Mouse (Mus musculus): ENCODE results near the gene Fpr3. TPM values are rescaled to one million over a fixed set of nuclear protein-coding genes. Genes with fewer than 3 reads are reported as not detected.

Fpr3 gene
- polyA plus RNA-seq, 1 experiment from 2014 or later: not detected

DNA sequence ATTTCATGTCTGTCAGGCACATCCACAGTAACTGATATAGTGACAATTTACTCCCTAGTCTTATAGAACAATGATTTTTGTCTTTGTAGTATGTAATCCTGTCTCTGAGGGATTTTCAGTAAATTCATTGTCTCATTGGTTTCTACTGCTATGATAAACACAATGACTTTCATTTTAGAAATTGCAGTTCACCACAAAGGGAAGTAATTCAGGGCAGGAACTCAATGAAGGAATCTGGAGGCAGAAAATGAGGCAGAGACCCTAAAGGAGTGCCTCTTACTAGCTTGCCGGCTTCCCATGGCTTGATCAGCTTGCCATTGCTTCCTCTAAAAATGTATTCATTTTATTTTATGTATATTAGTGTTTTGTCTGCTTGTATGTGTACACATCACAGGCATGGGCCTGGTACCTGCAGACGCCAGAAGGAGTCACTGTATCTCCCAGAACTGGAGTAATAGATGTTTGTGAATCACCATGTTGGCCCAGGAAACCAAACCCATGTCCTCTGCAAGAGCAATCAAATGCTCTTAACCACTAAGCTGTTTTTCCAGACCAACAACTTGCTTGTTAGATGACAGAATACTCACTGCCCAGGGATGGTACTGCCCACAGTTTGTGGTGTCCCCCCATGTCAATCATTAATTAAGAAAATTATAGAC lies 16.6 kb upstream of the Fpr3 start:
- Histone ChIP-seq H3K4me2 (ENCODE audit: low read depth, low read length) (no peak overlapping the region), H3K4me1 (ENCODE audit: control insufficient read depth, insufficient read depth, low read length) (no peaks in the 10 kb centered on the region), H3K9me3 (ENCODE audit: control insufficient read depth, low read length) (no peaks in the 10 kb centered on the region), H3K4me3 (ENCODE audit: low read depth, low read length) (no peak overlapping the region), H3K9ac (replicated peaks; ENCODE audit: low read depth, low read length) (no peak overlapping the region), H3K27me3 (ENCODE audit: control insufficient read depth, insufficient read depth, low read length) (no peaks in the 10 kb centered on the region), H3K36me3 (ENCODE audit: control insufficient read depth, insufficient read depth, low read length) (no peaks in the 10 kb centered on the region), H3K27ac (ENCODE audit: low read depth, low read length) (no peak overlapping the region)
- no peak for ATAC-seq (ENCODE audit: low read depth)
- 87% methylated on average over 2 of the region's 2 CpGs for WGBS

DNA sequence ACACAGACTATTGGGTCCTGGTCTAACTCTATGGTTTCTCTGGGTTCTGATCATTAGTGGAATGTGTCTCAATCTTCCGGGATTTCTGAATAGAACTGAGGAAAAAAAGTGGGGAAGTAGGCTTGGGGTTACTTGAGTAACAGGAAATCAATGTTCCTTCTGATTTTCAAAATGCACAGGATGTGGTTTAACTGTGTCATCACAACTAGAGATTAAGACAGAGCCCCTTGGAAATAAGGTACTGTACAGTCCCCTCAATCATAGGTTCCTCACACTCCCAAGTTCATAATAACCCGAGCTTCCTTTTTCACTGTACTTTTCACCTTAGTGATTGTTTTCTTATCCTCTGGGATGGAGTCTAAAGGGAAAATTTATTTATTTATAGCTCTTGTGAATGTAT lies 16.0 kb upstream of the Fpr3 start:
- no peaks in the 10 kb centered on the region for H3K36me3 ChIP-seq (ENCODE audit: control insufficient read depth, insufficient read depth, low read length)
- no peaks in the 10 kb centered on the region for H3K4me1 ChIP-seq (ENCODE audit: control insufficient read depth, insufficient read depth, low read length)
- no peaks in the 10 kb centered on the region for H3K9me3 ChIP-seq (ENCODE audit: control insufficient read depth, low read length)
- H3K27me3 ChIP-seq (ENCODE audit: control insufficient read depth, insufficient read depth, low read length): no peaks in the 10 kb centered on the region
- no peak overlapping the region for H3K27ac ChIP-seq (ENCODE audit: low read depth, low read length)
- no peak overlapping the region for H3K9ac ChIP-seq (replicated peaks; ENCODE audit: low read depth, low read length)
- no peak overlapping the region for H3K4me2 ChIP-seq (ENCODE audit: low read depth, low read length)
- ATAC-seq (ENCODE audit: low read depth): no peak
- WGBS: 90% methylated on average over 2 of the region's 2 CpGs
- no peak overlapping the region for H3K4me3 ChIP-seq (ENCODE audit: low read depth, low read length)

DNA sequence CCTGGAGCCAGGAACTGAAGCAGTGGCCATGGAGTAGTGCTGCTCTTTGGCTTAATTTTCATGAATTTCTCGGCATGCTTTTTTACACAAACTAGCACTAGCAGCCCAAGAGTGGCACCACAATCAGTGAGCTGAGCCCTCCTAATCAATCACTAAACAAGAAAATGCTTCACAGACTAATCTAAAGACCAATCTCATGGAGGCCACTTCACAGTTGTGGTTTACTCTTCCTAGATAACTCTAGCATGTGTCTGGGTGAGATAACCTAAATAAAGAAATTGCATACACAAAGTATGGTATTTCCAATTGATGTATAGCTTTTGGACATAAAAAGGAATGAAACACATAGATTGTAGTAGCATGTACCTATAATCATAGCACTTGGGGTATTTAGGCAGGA lies 8.3 kb upstream of the Fpr3 start:
- Histone ChIP-seq H3K4me3 (ENCODE audit: low read depth, low read length) (no peak overlapping the region), H3K9ac (replicated peaks; ENCODE audit: low read depth, low read length) (no peak overlapping the region), H3K4me1 (ENCODE audit: control insufficient read depth, insufficient read depth, low read length) (no peaks in the 10 kb centered on the region), H3K36me3 (ENCODE audit: control insufficient read depth, insufficient read depth, low read length) (no peaks in the 10 kb centered on the region), H3K27me3 (ENCODE audit: control insufficient read depth, insufficient read depth, low read length) (no peaks in the 10 kb centered on the region), H3K9me3 (ENCODE audit: control insufficient read depth, low read length) (no peaks in the 10 kb centered on the region), H3K27ac (ENCODE audit: low read depth, low read length) (no peak overlapping the region), H3K4me2 (ENCODE audit: low read depth, low read length) (no peak overlapping the region)
- WGBS: 96% methylated on average over 1 of the region's 1 CpGs
- ATAC-seq (ENCODE audit: low read depth): no peak

DNA sequence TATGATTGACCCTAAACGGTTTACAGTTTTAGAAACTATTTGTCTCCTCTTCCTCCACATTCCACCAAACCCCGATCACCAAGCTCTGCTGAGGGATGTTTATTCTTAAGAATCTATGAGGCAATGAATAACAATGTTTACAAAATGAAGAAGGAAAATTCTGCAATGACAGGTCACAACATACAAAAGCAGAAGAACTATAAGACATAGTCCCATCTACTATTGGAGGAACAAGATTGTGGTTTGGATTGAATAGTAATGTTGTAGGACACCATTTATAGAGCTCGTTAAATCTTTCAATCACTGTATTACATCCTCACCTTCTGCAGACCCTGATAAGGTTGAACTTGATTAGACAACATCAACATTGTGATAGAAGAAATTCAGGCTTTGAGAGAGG lies 5.0 kb upstream of the Fpr3 start:
- Histone ChIP-seq H3K27me3 (ENCODE audit: control insufficient read depth, insufficient read depth, low read length) (no peaks in the 10 kb centered on the region), H3K9me3 (ENCODE audit: control insufficient read depth, low read length) (no peaks in the 10 kb centered on the region), H3K9ac (replicated peaks; ENCODE audit: low read depth, low read length) (no peak overlapping the region), H3K4me3 (ENCODE audit: low read depth, low read length) (no peak overlapping the region), H3K36me3 (ENCODE audit: control insufficient read depth, insufficient read depth, low read length) (no peaks in the 10 kb centered on the region), H3K27ac (ENCODE audit: low read depth, low read length) (no peak overlapping the region), H3K4me2 (ENCODE audit: low read depth, low read length) (no peak overlapping the region), H3K4me1 (ENCODE audit: control insufficient read depth, insufficient read depth, low read length) (no peaks in the 10 kb centered on the region)
- ATAC-seq (ENCODE audit: low read depth): no peak
- WGBS: 89% methylated on average over 3 of the region's 3 CpGs

DNA sequence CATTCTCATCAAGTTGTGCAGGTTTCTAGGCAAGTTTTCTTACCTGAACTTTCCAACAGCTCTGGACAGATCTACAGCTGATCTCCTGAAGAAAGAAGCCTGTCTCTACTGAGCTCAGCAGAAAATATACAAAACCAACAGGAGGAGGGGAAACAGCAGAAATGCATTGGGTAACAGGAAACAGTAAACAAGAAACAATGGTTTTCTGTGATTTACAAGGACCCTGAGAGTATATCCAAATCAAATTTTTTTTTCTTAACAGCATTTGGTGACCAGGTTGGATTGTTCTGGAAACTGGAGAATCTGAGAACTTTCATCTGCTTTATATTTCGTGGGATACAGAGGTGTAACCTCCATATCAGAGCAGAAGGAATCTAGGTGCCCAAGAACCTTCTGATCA lies 3.8 kb upstream of the Fpr3 start, which contains the start of gene Fpr1:
TSS of gene Fpr1 (minus strand) at position 101 of the 400 bp plus-strand sequence.
- ATAC-seq (ENCODE audit: low read depth): no peak
- Histone ChIP-seq H3K9me3 (ENCODE audit: control insufficient read depth, low read length) (no peaks in the 10 kb centered on the region), H3K27me3 (ENCODE audit: control insufficient read depth, insufficient read depth, low read length) (no peaks in the 10 kb centered on the region), H3K4me1 (ENCODE audit: control insufficient read depth, insufficient read depth, low read length) (no peaks in the 10 kb centered on the region), H3K9ac (replicated peaks; ENCODE audit: low read depth, low read length) (no peak within 1 kb of the TSS), H3K27ac (ENCODE audit: low read depth, low read length) (no peak within 1 kb of the TSS), H3K4me2 (ENCODE audit: low read depth, low read length) (no peak within 1 kb of the TSS), H3K36me3 (ENCODE audit: control insufficient read depth, insufficient read depth, low read length) (no peaks in the 10 kb centered on the region), H3K4me3 (ENCODE audit: low read depth, low read length) (no peak within 1 kb of the TSS)
- 79% methylated on average over 1 of the region's 1 CpGs for WGBS

DNA sequence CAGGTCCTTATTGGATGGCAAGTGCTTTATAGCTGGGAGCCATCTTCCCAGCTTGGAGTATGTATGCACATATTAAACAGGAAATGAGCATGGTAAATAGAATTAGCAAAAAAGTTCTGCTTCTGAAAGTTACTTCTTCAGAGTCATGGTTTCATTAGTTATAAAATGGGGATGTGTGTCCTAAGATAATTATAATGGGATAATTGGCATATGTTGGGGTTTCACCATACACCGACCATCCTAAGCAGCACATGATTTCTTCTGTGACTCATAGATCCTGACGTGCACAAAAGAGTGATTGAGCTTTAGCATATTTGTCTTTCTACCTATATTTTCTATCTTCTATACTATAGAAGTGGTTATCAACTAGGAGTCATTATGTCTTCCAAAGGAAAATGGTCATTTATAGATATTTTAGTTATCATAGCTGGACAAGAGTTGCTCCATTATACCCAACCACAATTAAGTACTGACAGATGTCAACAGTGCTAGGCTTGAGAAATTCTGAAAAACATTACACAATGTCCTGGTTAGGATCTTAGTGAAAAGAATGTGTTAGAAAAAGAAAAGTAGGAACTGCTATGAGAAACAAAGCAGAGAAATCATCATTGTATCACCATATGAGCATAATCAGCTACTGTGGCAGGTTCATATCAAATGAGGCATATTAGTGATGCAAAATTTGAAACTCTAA lies 2.2 kb downstream of the Fpr3 start:
- Histone ChIP-seq H3K36me3 (ENCODE audit: control insufficient read depth, insufficient read depth, low read length) (no peaks in the 10 kb centered on the region), H3K4me2 (ENCODE audit: low read depth, low read length) (no peak overlapping the region), H3K27me3 (ENCODE audit: control insufficient read depth, insufficient read depth, low read length) (no peaks in the 10 kb centered on the region), H3K9ac (replicated peaks; ENCODE audit: low read depth, low read length) (no peak overlapping the region), H3K9me3 (ENCODE audit: control insufficient read depth, low read length) (no peaks in the 10 kb centered on the region), H3K27ac (ENCODE audit: low read depth, low read length) (no peak overlapping the region), H3K4me1 (ENCODE audit: control insufficient read depth, insufficient read depth, low read length) (no peaks in the 10 kb centered on the region), H3K4me3 (ENCODE audit: low read depth, low read length) (no peak overlapping the region)
- 93% methylated on average over 2 of the region's 2 CpGs for WGBS
- ATAC-seq (ENCODE audit: low read depth): no peak

DNA sequence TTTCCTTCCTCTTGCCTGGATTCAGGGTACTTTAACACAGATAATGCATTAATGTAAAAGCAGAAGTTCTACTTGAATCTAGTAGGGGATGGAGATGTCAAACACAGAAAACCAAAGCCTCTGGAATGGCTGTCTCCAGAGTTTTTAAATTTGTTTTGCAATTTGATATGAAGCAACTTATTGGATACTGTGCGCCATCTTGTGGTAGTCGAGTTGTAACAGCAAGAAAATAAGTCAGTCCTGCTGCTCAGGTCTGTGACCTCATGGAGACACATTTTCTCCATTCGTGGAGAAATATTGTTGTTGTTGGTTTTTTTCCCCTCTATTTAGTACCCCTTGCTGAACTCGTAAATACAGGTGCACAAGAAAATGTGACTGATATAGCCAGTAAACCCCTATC lies 8.4 kb downstream of the Fpr3 start:
- Histone ChIP-seq H3K4me2 (ENCODE audit: low read depth, low read length) (no peak overlapping the region), H3K9me3 (ENCODE audit: control insufficient read depth, low read length) (no peaks in the 10 kb centered on the region), H3K36me3 (ENCODE audit: control insufficient read depth, insufficient read depth, low read length) (no peaks in the 10 kb centered on the region), H3K4me3 (ENCODE audit: low read depth, low read length) (no peak overlapping the region), H3K9ac (replicated peaks; ENCODE audit: low read depth, low read length) (no peak overlapping the region), H3K27ac (ENCODE audit: low read depth, low read length) (no peak overlapping the region), H3K27me3 (ENCODE audit: control insufficient read depth, insufficient read depth, low read length) (no peaks in the 10 kb centered on the region; the same call in 1 of the 2 replicates), H3K4me1 (ENCODE audit: control insufficient read depth, insufficient read depth, low read length) (no peaks in the 10 kb centered on the region)
- WGBS: 1% methylated on average over 4 of the region's 4 CpGs
- no peak for ATAC-seq (ENCODE audit: low read depth)

DNA sequence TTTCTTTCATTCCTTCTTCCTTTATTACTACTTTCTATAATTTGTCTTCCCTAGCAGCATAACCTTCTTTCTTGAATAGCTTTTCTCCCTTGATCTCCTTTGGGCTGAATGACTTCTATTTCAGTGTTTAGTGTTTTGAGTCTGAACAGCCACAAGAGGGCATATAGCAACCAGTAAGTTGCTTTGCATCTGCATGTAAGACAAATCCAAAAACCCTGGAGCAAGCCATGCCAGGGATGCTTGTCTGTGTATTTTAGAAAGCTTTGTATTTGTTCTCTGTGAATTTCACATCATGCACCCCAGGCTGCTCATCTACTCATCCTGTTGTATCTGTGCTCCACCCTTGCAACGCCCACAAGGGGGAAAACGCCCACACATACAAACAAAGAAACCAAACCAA lies 11.6 kb downstream of the Fpr3 start:
- H3K9me3 ChIP-seq (ENCODE audit: control insufficient read depth, low read length): no peaks in the 10 kb centered on the region
- no peaks in the 10 kb centered on the region; the same call in 1 of the 2 replicates for H3K27me3 ChIP-seq (ENCODE audit: control insufficient read depth, insufficient read depth, low read length)
- no peak overlapping the region for H3K9ac ChIP-seq (replicated peaks; ENCODE audit: low read depth, low read length)
- 83% methylated on average over 2 of the region's 2 CpGs for WGBS
- H3K4me1 ChIP-seq (ENCODE audit: control insufficient read depth, insufficient read depth, low read length): no peaks in the 10 kb centered on the region
- no peak overlapping the region for H3K27ac ChIP-seq (ENCODE audit: low read depth, low read length)
- peak; percentile 70; the same call in 1 of the 2 replicates for ATAC-seq (ENCODE audit: low read depth)
- H3K36me3 ChIP-seq (ENCODE audit: control insufficient read depth, insufficient read depth, low read length): no peaks in the 10 kb centered on the region
- H3K4me3 ChIP-seq (ENCODE audit: low read depth, low read length): no peak overlapping the region
- H3K4me2 ChIP-seq (ENCODE audit: low read depth, low read length): no peak overlapping the region

DNA sequence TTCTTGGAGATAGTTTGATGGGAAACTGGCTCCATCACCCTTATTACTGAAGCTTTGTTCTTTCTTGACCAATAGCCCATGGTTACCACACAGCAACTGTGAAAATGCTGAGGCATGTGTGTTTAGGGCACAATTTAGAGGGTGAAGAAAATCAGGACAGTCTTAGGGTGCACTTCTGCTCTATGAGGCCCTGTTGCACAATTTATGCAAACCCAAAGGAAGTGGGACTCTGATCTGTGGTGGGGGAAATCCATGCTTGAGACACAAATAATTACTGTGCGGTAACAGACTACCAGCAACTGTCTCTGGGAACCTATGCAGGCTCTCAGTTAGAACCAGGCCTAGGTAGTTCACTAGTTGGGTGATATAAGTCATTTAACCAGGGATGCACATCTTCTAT lies 13.1 kb downstream of the Fpr3 start:
- no peaks in the 10 kb centered on the region for H3K36me3 ChIP-seq (ENCODE audit: control insufficient read depth, insufficient read depth, low read length)
- no peak overlapping the region for H3K9ac ChIP-seq (replicated peaks; ENCODE audit: low read depth, low read length)
- H3K27ac ChIP-seq (ENCODE audit: low read depth, low read length): no peak overlapping the region
- 93% methylated on average over 1 of the region's 1 CpGs for WGBS
- no peak overlapping the region for H3K4me2 ChIP-seq (ENCODE audit: low read depth, low read length)
- ATAC-seq (ENCODE audit: low read depth): no peak
- H3K9me3 ChIP-seq (ENCODE audit: control insufficient read depth, low read length): no peaks in the 10 kb centered on the region
- no peaks in the 10 kb centered on the region; the same call in 1 of the 2 replicates for H3K27me3 ChIP-seq (ENCODE audit: control insufficient read depth, insufficient read depth, low read length)
- no peak overlapping the region for H3K4me3 ChIP-seq (ENCODE audit: low read depth, low read length)
- no peaks in the 10 kb centered on the region for H3K4me1 ChIP-seq (ENCODE audit: control insufficient read depth, insufficient read depth, low read length)
